Mouse (Mus musculus) adrenal gland, adult (tissue): ENCODE results near the gene Tspan31.

Experiments
- DNase-seq, 2 experiments: peaks; one replicate each; pipeline ENCODE4 v3.0.0; 2022 to 2023; ENCODE audit warnings: low spot score in 1 of 2; ENCODE audit not compliant: inconsistent age in 2 of 2

The Tspan31 gene

GRCm38 (mm10) chr10:127043187-127043586 is 26.9 kb downstream of the Tspan31 start:
- DNase-seq, result no peak

- no peak for DNase-seq
These were observed 27.5 kb downstream of the Tspan31 start for GRCm38 (mm10) chr10:127042468-127043115.

- peak; percentile 91 to 98 for DNase-seq
These were observed 28.2 kb downstream of the Tspan31 start for GRCm38 (mm10) chr10:127041774-127042338.

GRCm38 (mm10) chr10:127041274-127041766 is 28.7 kb downstream of the Tspan31 start, which contains the start of the genes Mettl1 and Eef1akmt3:
TSS of gene Mettl1 (plus strand) at chr10:127041414.
TSS of gene Eef1akmt3 (minus strand) at chr10:127041513.
- DNase-seq, result peak in 1 of 2 experiments; percentile 64

GRCm38 (mm10) chr10:127040569-127041214 is 29.4 kb downstream of the Tspan31 start:
- DNase-seq, result peak in 1 of 2 experiments; percentile 70

GRCm38 (mm10) chr10:127037641-127038040 is 32.4 kb downstream of the Tspan31 start:
- DNase-seq, result no peak

GRCm38 (mm10) chr10:127036273-127036672 is 33.8 kb downstream of the Tspan31 start:
- no peak for DNase-seq

- no peak for DNase-seq
These were observed 36.7 kb downstream of the Tspan31 start for GRCm38 (mm10) chr10:127033301-127033741.

GRCm38 (mm10) chr10:127030336-127031296 is 39.4 kb downstream of the Tspan31 start, which contains the start of gene Tsfm:
TSS of gene Tsfm (minus strand) at chr10:127030840.
- DNase-seq, result peak; percentile 93 to 97

- no peak for DNase-seq
These were observed 51.6 kb downstream of the Tspan31 start for GRCm38 (mm10) chr10:127018422-127018821.
